Mouse (Mus musculus) layer of hippocampus, adult 2 months (tissue): ENCODE measurements around the gene Tmc8. TPM values are rescaled to one million over a fixed set of nuclear protein-coding genes. Genes with fewer than 3 reads are reported as not detected.
"Not testable (repeated sequence)": the region's sequence is repeated elsewhere in the genome, so short reads cannot be mapped to it uniquely, and the experiment has no call there.

Experiments used
- DNase-seq, 2 experiments: peaks; one replicate each; pipeline ENCODE4 v3.0.0; 2022; ENCODE audit warnings: low spot score in 2 of 2
- H3K27ac ChIP-seq: fragments of 200-600 bp; 2 replicates; pipeline ENCODE4 v1.8.1; 2022
- H3K4me3 ChIP-seq: fragments of 200-600 bp; 2 replicates; pipeline ENCODE4 v1.8.1; 2022; ENCODE audit warnings: mild to moderate bottlenecking
- CTCF ChIP-seq: fragments of 200-600 bp; conservative IDR thresholded peaks from 2 replicates; pipeline ENCODE4 v1.8.1; 2022; ENCODE audit warnings: antibody characterized with exemption, mild to moderate bottlenecking, moderate library complexity
- total RNA-seq, 2 experiments: library from RNA; stranded (reverse); gene quantifications; 2 replicates each; pipeline ENCODE4 v1.2.3; 2021

The Tmc8 gene
- total RNA-seq, 2 experiments from 2014 or later = 0.64 to 0.91 TPM

- no peak for DNase-seq
- Histone ChIP-seq H3K27ac (no peak overlapping the region; the same call in 1 of the 2 replicates), H3K4me3 (no peak overlapping the region)
- TF ChIP-seq CTCF = no peak
Measured at GRCm38 (mm10) chr11:117778031-117778430, 3.8 kb upstream of the Tmc8 start.

GRCm38 (mm10) chr11:117778851-117779433, 2.9 kb upstream of the Tmc8 start:
- no peak for DNase-seq
- TF ChIP-seq CTCF = no peak
- H3K27ac ChIP-seq = peak overlapping the region; percentile 89
- H3K4me3 ChIP-seq = peak overlapping the region; percentile 50

DNA sequence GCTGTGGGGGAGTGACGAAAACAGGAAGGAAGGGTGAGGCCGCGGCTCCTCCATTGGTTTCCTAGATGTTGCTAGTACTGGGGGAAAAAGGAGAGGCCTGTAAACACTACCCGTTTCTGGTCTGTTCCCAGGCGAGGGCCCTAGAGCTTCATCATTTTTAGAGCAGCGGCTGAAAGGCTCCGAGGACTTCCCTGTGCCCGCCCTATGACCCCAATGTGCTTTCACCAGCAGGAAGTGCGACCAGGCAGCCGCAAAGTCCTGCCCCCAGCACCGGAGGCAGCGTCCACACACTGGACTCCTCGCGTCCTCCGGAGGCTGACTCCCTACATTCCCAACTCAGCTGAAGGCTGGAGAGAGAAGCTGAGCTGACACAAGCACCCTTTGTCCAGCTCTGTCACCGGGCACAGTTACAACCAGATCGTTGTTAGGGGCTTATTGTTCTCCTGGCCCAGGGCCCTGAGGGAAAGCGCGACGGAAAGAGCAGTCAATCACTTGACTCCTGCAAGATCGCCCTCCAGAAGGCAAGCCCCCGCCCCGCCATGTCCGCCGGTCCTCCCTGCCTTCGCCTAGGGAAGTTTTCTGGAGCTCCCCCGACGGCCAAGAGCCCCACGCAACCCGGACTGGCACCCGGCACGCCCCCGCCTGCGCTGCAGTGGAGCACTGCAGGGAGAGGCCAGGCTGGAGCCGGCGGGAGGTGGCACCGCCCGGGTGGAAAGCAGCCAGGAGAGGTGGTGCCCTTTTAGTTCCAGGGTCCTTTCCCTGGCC, 2.3 kb upstream of the Tmc8 start:
- peak overlapping the region; percentile 89 for H3K27ac ChIP-seq
- peak overlapping the region; percentile 50 for H3K4me3 ChIP-seq
- no peak for DNase-seq
- no peak for TF ChIP-seq CTCF

- TF ChIP-seq CTCF = no peak
- DNase-seq = no peak
- Histone ChIP-seq H3K4me3 (peak overlapping the region; percentile 50), H3K27ac (peak overlapping the region; percentile 89)
Measured at GRCm38 (mm10) chr11:117780199-117780515, 1.7 kb upstream of the Tmc8 start.

DNA sequence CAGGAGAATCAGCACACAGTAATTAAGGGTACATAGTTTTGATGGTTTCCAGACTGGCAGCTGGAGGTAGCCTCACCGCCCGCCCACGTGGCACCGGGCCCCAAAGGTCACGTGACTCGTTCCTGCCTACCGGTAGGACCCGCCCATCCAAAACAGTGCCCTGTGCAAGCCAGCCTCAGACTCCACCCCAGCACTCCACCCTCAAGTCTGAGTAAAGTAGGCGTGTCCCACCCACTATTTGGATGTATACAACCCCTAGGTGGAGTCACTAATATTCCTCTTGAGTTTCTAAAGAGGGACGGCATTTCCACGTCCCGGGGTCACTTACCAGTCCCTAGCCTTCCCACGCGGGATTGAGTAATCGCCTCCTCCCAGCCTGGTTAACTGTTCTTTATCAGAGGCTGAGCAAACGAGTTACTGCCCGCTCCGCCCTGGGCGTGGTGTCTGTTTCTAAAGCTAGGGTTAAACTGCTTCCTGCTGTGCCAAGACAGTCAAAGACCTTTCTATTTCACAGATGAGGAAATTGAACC, 1.2 kb upstream of the Tmc8 start:
- DNase-seq = no peak
- peak overlapping the region; percentile 50 for H3K4me3 ChIP-seq
- peak overlapping the region; percentile 89 for H3K27ac ChIP-seq
- TF ChIP-seq CTCF = peak; percentile 26

DNA sequence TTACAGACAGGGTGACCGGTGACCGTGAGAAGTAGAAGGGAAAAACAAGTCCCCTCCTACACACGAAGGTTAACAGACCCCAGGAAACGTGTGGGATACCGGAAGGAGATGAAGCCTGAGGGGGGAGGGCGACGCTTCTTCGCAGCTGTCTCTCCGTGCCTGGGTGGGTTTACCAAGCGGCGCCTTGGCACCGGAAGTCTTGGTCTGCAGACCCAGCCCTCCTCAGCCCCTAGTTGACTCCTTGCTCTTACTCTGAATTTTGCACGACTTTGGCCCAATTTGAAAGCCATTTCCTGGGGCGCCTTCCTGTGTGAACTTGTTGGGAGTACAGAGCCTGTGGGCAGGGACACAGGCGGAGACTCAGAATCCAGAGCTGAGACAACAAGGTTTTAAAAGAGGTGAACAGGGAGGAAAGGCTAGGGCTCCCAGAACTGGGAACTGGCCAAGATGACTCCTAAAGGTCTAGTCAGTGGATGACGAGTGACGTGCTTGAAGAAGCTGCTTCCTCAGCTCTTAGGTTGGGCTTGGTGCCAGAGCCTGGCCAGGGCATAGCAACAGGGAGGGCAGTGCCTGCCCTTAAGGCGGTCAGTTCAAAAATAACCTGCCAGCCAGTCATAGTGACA, 566 bp upstream of the Tmc8 start:
- no peak for TF ChIP-seq CTCF
- no peak overlapping the region; the same call in 1 of the 2 replicates for H3K4me3 ChIP-seq
- H3K27ac ChIP-seq = peak overlapping the region; percentile 89; the same call in 1 of the 2 replicates
- no peak for DNase-seq

- peak overlapping the region; percentile 43 for H3K4me3 ChIP-seq
- no peak for DNase-seq
- no peak for TF ChIP-seq CTCF
- peak overlapping the region; percentile 52 for H3K27ac ChIP-seq
Measured at GRCm38 (mm10) chr11:117782705-117783034, 794 bp downstream of the Tmc8 start.

- TF ChIP-seq CTCF = peak; percentile 91
- H3K4me3 ChIP-seq = peak overlapping the region; percentile 43
- H3K27ac ChIP-seq = peak overlapping the region; percentile 52
- no peak for DNase-seq
Measured at GRCm38 (mm10) chr11:117783089-117783488, 1.2 kb downstream of the Tmc8 start.

DNA sequence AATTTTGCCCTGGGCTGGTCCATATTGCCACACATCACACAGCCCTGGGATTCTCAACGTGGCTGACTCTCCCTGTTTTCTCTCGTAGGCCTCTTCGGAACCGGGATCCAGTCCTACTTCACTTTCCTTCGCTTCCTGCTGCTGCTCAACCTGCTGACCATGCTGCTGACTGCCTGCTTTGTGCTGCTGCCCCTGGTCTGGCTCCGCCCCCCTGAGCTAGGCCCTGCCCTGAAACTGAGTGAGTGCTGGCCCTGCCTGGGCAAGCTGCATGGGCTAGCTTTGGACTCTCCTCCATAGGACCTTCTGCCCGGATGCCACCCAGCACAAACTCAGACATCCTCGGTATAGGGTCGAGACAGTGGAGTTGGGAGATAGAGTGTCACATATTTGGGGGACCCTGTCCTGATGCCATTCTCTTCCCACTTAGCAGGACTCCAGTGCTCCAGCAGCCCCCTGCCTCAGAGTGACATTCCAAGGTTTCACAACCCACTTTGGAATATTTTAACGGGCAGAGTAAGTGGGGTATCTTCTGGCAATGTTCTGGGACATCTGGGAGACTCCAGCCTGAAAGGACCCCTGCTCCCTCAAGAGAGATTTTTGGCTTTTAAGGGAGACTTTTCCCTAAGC, 1.9 kb downstream of the Tmc8 start:
- TF ChIP-seq CTCF = no peak
- H3K27ac ChIP-seq = no peak overlapping the region
- H3K4me3 ChIP-seq = no peak overlapping the region
- DNase-seq = no peak

- peak; percentile 81 for TF ChIP-seq CTCF
- no peak for DNase-seq
- H3K27ac ChIP-seq = no peak overlapping the region
- no peak overlapping the region for H3K4me3 ChIP-seq
Measured at GRCm38 (mm10) chr11:117786294-117786693, 4.4 kb downstream of the Tmc8 start.

GRCm38 (mm10) chr11:117788481-117788880, 6.6 kb downstream of the Tmc8 start:
- not testable (repeated sequence) for H3K27ac ChIP-seq, DNase-seq, H3K4me3 ChIP-seq

DNA sequence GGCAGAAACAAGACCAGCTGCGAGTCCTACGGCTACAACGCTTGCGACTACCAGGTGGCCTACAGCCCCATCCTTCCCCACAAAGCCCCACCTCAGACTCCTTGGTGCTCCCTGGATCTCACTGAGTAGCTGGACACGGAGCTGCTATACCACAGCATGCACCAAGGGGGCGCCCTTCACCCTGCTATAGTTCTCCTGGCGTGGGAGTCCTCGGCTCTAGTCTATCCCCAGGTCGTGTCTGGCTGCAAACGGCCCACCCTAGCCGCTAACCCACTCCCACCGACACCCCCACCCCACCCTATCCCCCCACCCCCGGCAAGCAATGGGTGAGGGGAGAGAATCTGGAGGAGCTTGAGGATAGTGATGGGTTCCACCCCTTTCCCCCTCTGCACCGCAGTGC, 8.4 kb downstream of the Tmc8 start:
- Histone ChIP-seq H3K27ac (no peak overlapping the region), H3K4me3 (no peak overlapping the region)
- peak in 1 of 2 experiments; percentile 74 for DNase-seq
- peak; percentile 89 for TF ChIP-seq CTCF
